17 mouse cellular contexts compared by ENCODE assay signal in genomic region chrX:56771751-56772150, GRCm38 (mm10). TPM values are rescaled to one million over a fixed set of nuclear protein-coding genes. Genes with fewer than 3 reads are reported as not detected.
"Had no signal": no experiment of that assay in that cellular context is flagged by ENCODE, and none has a peak within 500 bp of the region (broad histone marks: within the 10 kb centered on the region; RNA-seq: fewer than 3 reads in every experiment).

No protein-coding gene starts in this region.

- H3K27ac ChIP-seq: macrophage; midbrain, embryonic 13.5 days; midbrain, embryonic 15.5 days; neural tube, embryonic 12.5 days; stomach, embryonic 15.5 days; stomach, postnatal 0 days had no signal

- H3K9ac ChIP-seq: liver, postnatal 0 days; lung, embryonic 14.5 days; midbrain, embryonic 13.5 days; midbrain, embryonic 15.5 days; neural tube, embryonic 12.5 days; stomach, embryonic 15.5 days had no signal

- ATAC-seq: liver, postnatal 0 days; midbrain, embryonic 13.5 days; midbrain, embryonic 15.5 days had no signal

- H3K27me3 ChIP-seq: midbrain, embryonic 13.5 days; midbrain, embryonic 15.5 days; neural tube, embryonic 12.5 days; stomach, embryonic 15.5 days had no signal

- H3K4me2 ChIP-seq: lung, embryonic 14.5 days; midbrain, embryonic 11.5 days; midbrain, embryonic 13.5 days; midbrain, embryonic 15.5 days; neural tube, embryonic 12.5 days; stomach, embryonic 15.5 days had no signal

- H3K9me3 ChIP-seq: megakaryocyte, embryonic 14.5 days; midbrain, embryonic 13.5 days; midbrain, embryonic 15.5 days; neural tube, embryonic 12.5 days; stomach, embryonic 15.5 days had no signal

- H3K4me1 ChIP-seq: midbrain, embryonic 13.5 days; midbrain, embryonic 15.5 days; neural tube, embryonic 12.5 days; stomach, embryonic 15.5 days had no signal

- H3K36me3 ChIP-seq: midbrain, embryonic 13.5 days; midbrain, embryonic 15.5 days; neural tube, embryonic 12.5 days; stomach, embryonic 15.5 days had no signal

- DNase-seq: liver, postnatal 0 days; lung, embryonic 14.5 days; lung, postnatal 14 days; lung, postnatal 36 days; right cerebral cortex, postnatal 14 days; thymus, adult 2 months; thymus, postnatal 25 days; thymus, postnatal 4 days had no signal

- H3K4me3 ChIP-seq: megakaryocyte, embryonic 14.5 days; midbrain, embryonic 13.5 days; midbrain, embryonic 15.5 days; neural tube, embryonic 12.5 days; stomach, embryonic 15.5 days had no signal

RNA-seq across cellular contexts. Expression of gene Map7d3, which starts 50.4 kb away (rescaled TPM):
- polyA plus RNA-seq: spleen, adult 2 months; thymus, adult 2 months had no signal
